Mouse (Mus musculus): ENCODE data around the gene Dexi. TPM values are rescaled to one million over a fixed set of nuclear protein-coding genes. Genes with fewer than 3 reads are reported as not detected.

Dexi gene
- polyA plus RNA-seq, 1 experiment from 2014 or later, result 1.7 TPM

GRCm38 (mm10) chr16:10486993-10487392 lies 55.9 kb downstream of the Dexi start:
- Histone ChIP-seq H3K9me3 (replicated peaks; ENCODE audit: control insufficient read depth, low read length) (no peaks in the 10 kb centered on the region), H3K27ac (ENCODE audit: low read length) (no peak overlapping the region)
- 45% methylated on average over 3 of the region's 3 CpGs for WGBS (ENCODE audit: insufficient replicate concordance)

GRCm38 (mm10) chr16:10482343-10482742 lies 60.5 kb downstream of the Dexi start:
- ATAC-seq (ENCODE audit: low read depth), result no peak

More at GRCm38 (mm10) chr16:10486993-10487392, 55.9 kb downstream of the Dexi start:
- Histone ChIP-seq H3K9ac (ENCODE audit: low read depth, low read length) (no peak overlapping the region), H3K4me2 (ENCODE audit: low read depth, low read length) (no peak overlapping the region), H3K36me3 (ENCODE audit: control insufficient read depth, insufficient read depth) (no peaks in the 10 kb centered on the region), H3K27me3 (ENCODE audit: control insufficient read depth, insufficient read depth, low read depth, low read length) (no peaks in the 10 kb centered on the region; the same call in 1 of the 2 replicates), H3K4me1 (ENCODE audit: control insufficient read depth, low read depth, low read length) (no peaks in the 10 kb centered on the region), H3K4me3 (ENCODE audit: low read depth, low read length) (no peak overlapping the region)
- ATAC-seq (ENCODE audit: low read depth), result no peak

GRCm38 (mm10) chr16:10479857-10480256 lies 63.0 kb downstream of the Dexi start, which contains the start of gene Ciita:
TSS of gene Ciita (plus strand) at chr16:10480059.
- H3K36me3 ChIP-seq (ENCODE audit: control insufficient read depth, insufficient read depth), result no peaks in the 10 kb centered on the region
- H3K27ac ChIP-seq (ENCODE audit: low read length), result no peak within 1 kb of the TSS
- ATAC-seq (ENCODE audit: low read depth), result no peak
- no peak within 1 kb of the TSS for H3K9ac ChIP-seq (ENCODE audit: low read depth, low read length)
- WGBS (ENCODE audit: insufficient replicate concordance), result 49% methylated on average over 5 of the region's 5 CpGs
- no peaks in the 10 kb centered on the region for H3K27me3 ChIP-seq (ENCODE audit: control insufficient read depth, insufficient read depth, low read depth, low read length)
- H3K9me3 ChIP-seq (replicated peaks; ENCODE audit: control insufficient read depth, low read length), result no peaks in the 10 kb centered on the region
- no peaks in the 10 kb centered on the region for H3K4me1 ChIP-seq (ENCODE audit: control insufficient read depth, low read depth, low read length)
- H3K4me3 ChIP-seq (ENCODE audit: low read depth, low read length), result no peak within 1 kb of the TSS
- H3K4me2 ChIP-seq (ENCODE audit: low read depth, low read length), result no peak within 1 kb of the TSS

More at GRCm38 (mm10) chr16:10482343-10482742, 60.5 kb downstream of the Dexi start:
- no peaks in the 10 kb centered on the region for H3K9me3 ChIP-seq (replicated peaks; ENCODE audit: control insufficient read depth, low read length)
- no peak overlapping the region for H3K4me3 ChIP-seq (ENCODE audit: low read depth, low read length)
- no peaks in the 10 kb centered on the region for H3K27me3 ChIP-seq (ENCODE audit: control insufficient read depth, insufficient read depth, low read depth, low read length)
- H3K27ac ChIP-seq (ENCODE audit: low read length), result no peak overlapping the region
- WGBS (ENCODE audit: insufficient replicate concordance), result 33% methylated on average over 4 of the region's 4 CpGs
- H3K4me2 ChIP-seq (ENCODE audit: low read depth, low read length), result no peak overlapping the region
- no peaks in the 10 kb centered on the region for H3K4me1 ChIP-seq (ENCODE audit: control insufficient read depth, low read depth, low read length)
- no peaks in the 10 kb centered on the region for H3K36me3 ChIP-seq (ENCODE audit: control insufficient read depth, insufficient read depth)
- H3K9ac ChIP-seq (ENCODE audit: low read depth, low read length), result no peak overlapping the region

- no peak overlapping the region for H3K4me2 ChIP-seq (ENCODE audit: low read depth, low read length)
- H3K27me3 ChIP-seq (ENCODE audit: control insufficient read depth, insufficient read depth, low read depth, low read length), result no peaks in the 10 kb centered on the region
- H3K36me3 ChIP-seq (ENCODE audit: control insufficient read depth, insufficient read depth), result no peaks in the 10 kb centered on the region
- no peak overlapping the region for H3K27ac ChIP-seq (ENCODE audit: low read length)
- no peaks in the 10 kb centered on the region for H3K9me3 ChIP-seq (replicated peaks; ENCODE audit: control insufficient read depth, low read length)
- H3K4me1 ChIP-seq (ENCODE audit: control insufficient read depth, low read depth, low read length), result no peaks in the 10 kb centered on the region
- H3K4me3 ChIP-seq (ENCODE audit: low read depth, low read length), result no peak overlapping the region
- WGBS (ENCODE audit: insufficient replicate concordance), result 35% methylated on average over 2 of the region's 2 CpGs
- H3K9ac ChIP-seq (ENCODE audit: low read depth, low read length), result no peak overlapping the region
- ATAC-seq (ENCODE audit: low read depth), result no peak
These were observed 66.9 kb downstream of the Dexi start for GRCm38 (mm10) chr16:10475919-10476318.

GRCm38 (mm10) chr16:10474956-10475355 lies 67.9 kb downstream of the Dexi start:
- Histone ChIP-seq H3K9ac (ENCODE audit: low read depth, low read length) (no peak overlapping the region), H3K4me3 (ENCODE audit: low read depth, low read length) (no peak overlapping the region), H3K4me1 (ENCODE audit: control insufficient read depth, low read depth, low read length) (no peaks in the 10 kb centered on the region), H3K27ac (ENCODE audit: low read length) (no peak overlapping the region), H3K9me3 (replicated peaks; ENCODE audit: control insufficient read depth, low read length) (no peaks in the 10 kb centered on the region), H3K4me2 (ENCODE audit: low read depth, low read length) (no peak overlapping the region), H3K36me3 (ENCODE audit: control insufficient read depth, insufficient read depth) (no peaks in the 10 kb centered on the region), H3K27me3 (ENCODE audit: control insufficient read depth, insufficient read depth, low read depth, low read length) (no peaks in the 10 kb centered on the region)
- WGBS (ENCODE audit: insufficient replicate concordance), result 41% methylated on average over 3 of the region's 3 CpGs
- ATAC-seq (ENCODE audit: low read depth), result no peak

GRCm38 (mm10) chr16:10471950-10472349 lies 70.9 kb downstream of the Dexi start:
- no peak overlapping the region for H3K27ac ChIP-seq (ENCODE audit: low read length)
- no peak overlapping the region for H3K4me2 ChIP-seq (ENCODE audit: low read depth, low read length)
- H3K4me1 ChIP-seq (ENCODE audit: control insufficient read depth, low read depth, low read length), result no peaks in the 10 kb centered on the region
- ATAC-seq (ENCODE audit: low read depth), result no peak
- H3K36me3 ChIP-seq (ENCODE audit: control insufficient read depth, insufficient read depth), result no peaks in the 10 kb centered on the region
- no peak overlapping the region for H3K4me3 ChIP-seq (ENCODE audit: low read depth, low read length)
- WGBS (ENCODE audit: insufficient replicate concordance), result 65% methylated on average over 3 of the region's 3 CpGs
- H3K9ac ChIP-seq (ENCODE audit: low read depth, low read length), result no peak overlapping the region
- no peaks in the 10 kb centered on the region for H3K9me3 ChIP-seq (replicated peaks; ENCODE audit: control insufficient read depth, low read length)
- H3K27me3 ChIP-seq (ENCODE audit: control insufficient read depth, insufficient read depth, low read depth, low read length), result no peaks in the 10 kb centered on the region

GRCm38 (mm10) chr16:10468201-10468600 lies 74.7 kb downstream of the Dexi start:
- 72% methylated on average over 1 of the region's 1 CpGs for WGBS (ENCODE audit: insufficient replicate concordance)

GRCm38 (mm10) chr16:10467391-10468107 lies 75.3 kb downstream of the Dexi start:
- H3K27me3 ChIP-seq (ENCODE audit: control insufficient read depth, insufficient read depth, low read depth, low read length), result no peaks in the 10 kb centered on the region
- no peak overlapping the region for H3K9ac ChIP-seq (ENCODE audit: low read depth, low read length)
- H3K4me2 ChIP-seq (ENCODE audit: low read depth, low read length), result no peak overlapping the region
- ATAC-seq (ENCODE audit: low read depth), result no peak
- no peak overlapping the region for H3K27ac ChIP-seq (ENCODE audit: low read length)
- no peak overlapping the region for H3K4me3 ChIP-seq (ENCODE audit: low read depth, low read length)
- H3K9me3 ChIP-seq (replicated peaks; ENCODE audit: control insufficient read depth, low read length), result no peaks in the 10 kb centered on the region
- WGBS (ENCODE audit: insufficient replicate concordance), result 47% methylated on average over 11 of the region's 11 CpGs
- no peaks in the 10 kb centered on the region for H3K36me3 ChIP-seq (ENCODE audit: control insufficient read depth, insufficient read depth)
- no peaks in the 10 kb centered on the region for H3K4me1 ChIP-seq (ENCODE audit: control insufficient read depth, low read depth, low read length)

More at GRCm38 (mm10) chr16:10468201-10468600, 74.7 kb downstream of the Dexi start:
- no peak for ATAC-seq (ENCODE audit: low read depth)
- Histone ChIP-seq H3K27ac (ENCODE audit: low read length) (no peak overlapping the region), H3K4me2 (ENCODE audit: low read depth, low read length) (no peak overlapping the region), H3K9ac (ENCODE audit: low read depth, low read length) (no peak overlapping the region), H3K9me3 (replicated peaks; ENCODE audit: control insufficient read depth, low read length) (no peaks in the 10 kb centered on the region), H3K27me3 (ENCODE audit: control insufficient read depth, insufficient read depth, low read depth, low read length) (no peaks in the 10 kb centered on the region), H3K36me3 (ENCODE audit: control insufficient read depth, insufficient read depth) (no peaks in the 10 kb centered on the region), H3K4me1 (ENCODE audit: control insufficient read depth, low read depth, low read length) (no peaks in the 10 kb centered on the region), H3K4me3 (ENCODE audit: low read depth, low read length) (no peak overlapping the region)

- no peak overlapping the region for H3K4me2 ChIP-seq (ENCODE audit: low read depth, low read length)
- ATAC-seq (ENCODE audit: low read depth), result peak; percentile 30; the same call in 1 of the 2 replicates
- no peaks in the 10 kb centered on the region for H3K36me3 ChIP-seq (ENCODE audit: control insufficient read depth, insufficient read depth)
- no peaks in the 10 kb centered on the region for H3K27me3 ChIP-seq (ENCODE audit: control insufficient read depth, insufficient read depth, low read depth, low read length)
- no peak overlapping the region for H3K27ac ChIP-seq (ENCODE audit: low read length)
- H3K4me1 ChIP-seq (ENCODE audit: control insufficient read depth, low read depth, low read length), result no peaks in the 10 kb centered on the region
- H3K9ac ChIP-seq (ENCODE audit: low read depth, low read length), result no peak overlapping the region
- no peaks in the 10 kb centered on the region for H3K9me3 ChIP-seq (replicated peaks; ENCODE audit: control insufficient read depth, low read length)
- 22% methylated on average over 4 of the region's 4 CpGs for WGBS (ENCODE audit: insufficient replicate concordance)
- no peak overlapping the region for H3K4me3 ChIP-seq (ENCODE audit: low read depth, low read length)
These were observed 77.7 kb downstream of the Dexi start for GRCm38 (mm10) chr16:10465011-10465681.
